Mouse (Mus musculus): ENCODE measurements around the gene Sp7. TPM values are rescaled to one million over a fixed set of nuclear protein-coding genes. Genes with fewer than 3 reads are reported as not detected.

The Sp7 gene
- polyA plus RNA-seq, 1 experiment: 0.24 TPM

DNA sequence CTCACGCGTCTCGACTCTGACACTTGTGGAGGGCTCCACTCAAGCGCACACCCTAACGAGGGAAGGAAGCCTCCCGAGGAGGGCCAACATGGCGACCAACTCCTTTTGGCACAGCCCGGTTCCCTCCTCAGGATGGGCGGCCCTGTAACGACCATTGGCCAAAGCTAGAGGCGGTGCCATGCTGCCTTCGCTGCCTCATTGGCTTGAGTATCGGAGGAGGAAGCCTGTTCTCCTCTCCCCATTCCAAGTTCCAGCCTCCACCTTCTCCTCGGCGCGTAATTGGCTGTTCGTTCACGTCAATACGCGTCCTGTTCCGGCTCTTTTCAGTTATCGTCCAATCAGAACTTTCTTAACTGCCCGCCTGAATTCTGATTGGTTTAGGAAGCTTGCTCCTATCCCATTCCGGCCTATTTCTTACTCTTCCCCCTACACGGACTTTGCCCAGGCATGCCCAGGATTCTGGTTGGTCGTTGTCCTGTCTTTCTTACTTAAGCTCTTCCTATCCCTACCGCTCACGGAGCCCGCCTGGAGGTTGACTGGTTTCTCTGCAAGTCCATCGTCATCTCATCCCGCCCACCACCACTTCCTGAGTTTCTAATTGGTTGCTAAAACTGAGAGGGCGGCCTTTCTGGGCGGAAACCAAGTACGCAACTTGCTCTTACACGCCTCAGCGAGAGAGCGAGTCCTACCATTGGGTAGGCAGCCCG, 38.7 kb upstream of the Sp7 start, which contains the start of gene Sp1:
TSS of gene Sp1 (plus strand) at position 655 of the 707 bp plus-strand sequence.
- Histone ChIP-seq H3K4me3 (peak within 1 kb of the TSS; percentile 33), H3K4me2 (ENCODE audit: low read depth) (peak within 1 kb of the TSS; percentile 100), H3ac (ENCODE audit: control insufficient read depth, insufficient read length) (peak within 1 kb of the TSS; percentile 38), H3K36me3 (ENCODE audit: control insufficient read depth, insufficient read depth) (peaks cover 26% of the 10 kb centered on the region), H3K27me3 (ENCODE audit: control insufficient read depth, insufficient read depth, insufficient read length) (no peaks in the 10 kb centered on the region), H3K79me2 (ENCODE audit: control insufficient read depth, insufficient read depth) (peaks cover 39% of the 10 kb centered on the region)
- no peak for TF ChIP-seq USF1 (IDR thresholded peaks at IDR 0.05; ENCODE audit: low read depth)
- peak; percentile 31 for TF ChIP-seq REST (IDR thresholded peaks at IDR 0.05; ENCODE audit: insufficient read depth, insufficient read length)
- TF ChIP-seq TCF12 (IDR thresholded peaks at IDR 0.05; ENCODE audit: insufficient read depth, poor library complexity, severe bottlenecking): no peak
- TF ChIP-seq SRF (IDR thresholded peaks at IDR 0.05; ENCODE audit: control insufficient read depth, insufficient read length, low read depth): peak; percentile 91
- TF ChIP-seq POLR2A (IDR thresholded peaks at IDR 0.05; ENCODE audit: insufficient read length, low read depth): no peak
- TF ChIP-seq MAX (IDR thresholded peaks at IDR 0.05; ENCODE audit: low read depth): peak; percentile 14
- TF ChIP-seq POLR2AphosphoS2 (IDR thresholded peaks at IDR 0.05; ENCODE audit: insufficient read length, low read depth): peak; percentile 100

DNA sequence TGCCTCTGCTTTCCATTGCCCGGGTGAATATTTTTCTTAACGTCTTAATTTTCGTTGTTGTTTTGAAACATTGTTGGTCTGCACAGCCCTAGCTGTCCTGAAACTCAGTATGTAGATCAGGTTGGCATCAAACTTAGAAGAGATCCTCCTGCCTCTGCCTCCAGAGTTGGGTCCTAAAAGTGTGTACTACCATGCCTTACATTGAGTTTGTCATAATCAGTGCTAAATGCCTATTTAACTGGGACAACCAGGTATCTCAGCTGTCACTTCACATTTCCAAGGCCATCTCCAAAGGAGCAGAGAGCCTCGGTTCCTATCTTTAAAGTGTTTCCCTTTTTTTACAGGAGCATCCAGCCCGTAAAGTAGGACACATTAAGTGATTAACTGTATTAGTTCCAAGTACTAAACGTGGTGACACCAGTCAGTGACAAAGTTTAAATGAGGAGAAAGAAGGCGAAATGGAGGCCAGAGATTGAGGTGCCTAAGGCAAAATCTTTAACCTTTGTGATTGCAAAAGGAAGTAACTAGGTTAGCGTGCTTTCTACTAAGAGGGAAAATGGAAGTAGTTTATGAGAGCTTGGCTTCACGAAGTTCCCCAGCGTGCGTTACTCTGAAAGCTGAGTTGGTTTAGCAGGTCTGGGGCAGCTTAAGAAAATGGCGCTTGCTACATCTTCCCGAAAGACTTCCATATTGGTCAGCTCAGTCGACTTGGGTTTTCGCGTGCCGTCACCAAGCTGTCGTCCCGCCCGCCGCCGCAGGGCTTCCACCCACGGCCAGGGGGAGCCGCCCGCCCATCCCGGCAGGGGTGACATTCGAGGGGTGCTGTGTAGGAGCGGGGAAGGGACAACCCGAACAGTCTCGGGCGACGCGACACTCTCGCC, 37.9 kb upstream of the Sp7 start:
- Histone ChIP-seq H3K27me3 (ENCODE audit: control insufficient read depth, insufficient read depth, insufficient read length) (no peaks in the 10 kb centered on the region), H3K4me3 (peak overlapping the region; percentile 33), H3ac (ENCODE audit: control insufficient read depth, insufficient read length) (peak overlapping the region; percentile 38), H3K4me2 (ENCODE audit: low read depth) (peak overlapping the region; percentile 100), H3K79me2 (ENCODE audit: control insufficient read depth, insufficient read depth) (peaks cover 31% of the 10 kb centered on the region), H3K36me3 (ENCODE audit: control insufficient read depth, insufficient read depth) (peaks cover 18% of the 10 kb centered on the region)
- TF ChIP-seq USF1 (IDR thresholded peaks at IDR 0.05; ENCODE audit: low read depth) (no peak), MYOG (IDR thresholded peaks at IDR 0.05; ENCODE audit: control insufficient read depth in 1 of 3, insufficient read depth in 1 of 3, insufficient read length in 2 of 3, low read depth in 2 of 3) (peak in 1 of 3 experiments; percentile 20), E2F4 (IDR thresholded peaks at IDR 0.05; ENCODE audit: insufficient read depth) (peak; percentile 2), POLR2A (IDR thresholded peaks at IDR 0.05; ENCODE audit: insufficient read length, low read depth) (peak; percentile 100)

DNA sequence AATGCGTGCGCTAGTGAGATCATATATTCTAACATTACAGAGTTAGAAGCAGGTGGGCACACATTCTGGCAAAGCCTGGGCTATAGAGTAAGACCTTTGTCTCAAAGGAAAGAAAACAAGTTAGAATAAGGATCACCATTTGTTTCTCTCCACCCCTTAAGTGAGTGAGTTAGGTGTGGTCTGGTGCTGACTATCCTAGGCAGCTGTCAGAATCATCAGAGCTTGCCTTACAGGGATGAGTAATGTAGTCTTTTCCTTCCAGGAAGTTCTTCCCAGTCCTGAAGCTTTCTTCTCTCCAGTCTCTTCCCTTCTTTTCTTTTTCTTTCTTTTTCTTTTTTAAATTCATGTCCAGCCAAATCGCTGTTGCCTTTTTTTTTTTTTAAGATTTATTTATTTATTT, 35.2 kb upstream of the Sp7 start:
- H3K4me3 ChIP-seq: no peak overlapping the region
- no peaks in the 10 kb centered on the region for H3K36me3 ChIP-seq (ENCODE audit: control insufficient read depth, insufficient read depth)
- no peak for TF ChIP-seq POLR2A (IDR thresholded peaks at IDR 0.05; ENCODE audit: insufficient read length, low read depth)
- no peak for TF ChIP-seq USF1 (IDR thresholded peaks at IDR 0.05; ENCODE audit: low read depth)
- no peak for TF ChIP-seq REST (IDR thresholded peaks at IDR 0.05; ENCODE audit: insufficient read depth, insufficient read length)
- no peak for TF ChIP-seq TCF12 (IDR thresholded peaks at IDR 0.05; ENCODE audit: insufficient read depth, poor library complexity, severe bottlenecking)
- TF ChIP-seq MYOG (IDR thresholded peaks at IDR 0.05; ENCODE audit: control insufficient read depth in 1 of 3, insufficient read depth in 1 of 3, insufficient read length in 2 of 3, low read depth in 2 of 3): peak in 1 of 3 experiments; percentile 64
- peak; percentile 35 to 80 (median 44) for TF ChIP-seq MYOD1 (IDR thresholded peaks at IDR 0.05; ENCODE audit: control insufficient read depth in 1 of 3, insufficient read length in 2 of 3, low read depth in 2 of 3)
- H3K4me2 ChIP-seq (ENCODE audit: low read depth): peak overlapping the region; percentile 57
- peaks cover 5% of the 10 kb centered on the region for H3K79me2 ChIP-seq (ENCODE audit: control insufficient read depth, insufficient read depth)
- no peak overlapping the region for H3ac ChIP-seq (ENCODE audit: control insufficient read depth, insufficient read length)
- no peaks in the 10 kb centered on the region for H3K27me3 ChIP-seq (ENCODE audit: control insufficient read depth, insufficient read depth, insufficient read length)

DNA sequence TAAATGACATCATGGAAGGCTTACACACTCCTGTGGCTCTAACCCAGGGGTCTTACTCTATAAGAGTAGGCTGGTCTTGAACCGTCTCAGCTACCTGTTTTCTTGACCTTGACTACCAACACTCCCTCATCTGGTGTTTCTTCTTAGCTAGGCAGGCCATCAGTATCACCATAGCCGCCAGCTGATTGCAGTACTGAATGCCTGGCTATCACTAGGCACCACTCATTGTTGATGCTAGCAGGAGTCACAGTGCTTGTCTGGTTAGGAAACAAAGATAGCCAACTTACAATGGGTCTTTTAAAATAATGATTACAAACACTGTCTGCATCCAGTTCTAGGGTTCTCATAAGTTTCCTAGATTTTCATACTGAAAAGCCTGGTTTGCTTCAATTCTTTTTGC, 34.3 kb upstream of the Sp7 start:
- Histone ChIP-seq H3K27me3 (ENCODE audit: control insufficient read depth, insufficient read depth, insufficient read length) (no peaks in the 10 kb centered on the region), H3K79me2 (ENCODE audit: control insufficient read depth, insufficient read depth) (no peaks in the 10 kb centered on the region), H3K4me3 (no peak overlapping the region), H3ac (ENCODE audit: control insufficient read depth, insufficient read length) (no peak overlapping the region), H3K4me2 (ENCODE audit: low read depth) (no peak overlapping the region), H3K36me3 (ENCODE audit: control insufficient read depth, insufficient read depth) (no peaks in the 10 kb centered on the region)
- no peak for TF ChIP-seq SRF (IDR thresholded peaks at IDR 0.05; ENCODE audit: control insufficient read depth, insufficient read length, low read depth)
- TF ChIP-seq POLR2AphosphoS2 (IDR thresholded peaks at IDR 0.05; ENCODE audit: insufficient read length, low read depth): no peak

DNA sequence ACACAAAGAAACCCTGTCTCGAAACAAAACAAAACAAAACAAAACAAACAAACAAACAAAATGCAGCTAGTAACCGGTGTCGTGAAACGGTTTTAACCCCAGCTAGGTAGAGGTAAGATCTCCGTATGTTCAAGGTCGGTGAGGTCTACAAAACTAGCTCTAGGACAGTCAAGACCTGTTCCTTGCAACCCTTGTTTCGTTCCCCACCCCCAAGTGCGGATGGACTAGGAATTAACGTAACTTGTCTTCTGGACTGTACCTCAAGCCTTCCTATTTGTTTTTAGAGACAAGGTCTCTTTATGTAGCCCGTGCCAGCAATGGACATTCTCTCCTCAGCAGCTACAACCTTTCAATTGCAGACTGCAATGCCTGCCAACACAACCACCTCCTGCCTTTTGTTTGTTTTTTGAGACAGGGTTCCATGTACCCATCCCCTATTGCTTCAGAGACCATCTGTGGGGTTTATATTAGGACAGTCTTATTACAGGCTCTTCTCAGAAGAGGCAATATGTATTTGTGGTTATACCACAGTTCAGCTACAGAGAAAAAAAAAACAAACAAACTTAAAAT, 33.6 kb upstream of the Sp7 start:
- TF ChIP-seq CEBPB (IDR thresholded peaks at IDR 0.05; ENCODE audit: insufficient read depth, poor library complexity, severe bottlenecking): 0 out of 2 replicates have a peak, but pooled peaks have one; percentile 26
- TF ChIP-seq POLR2A (IDR thresholded peaks at IDR 0.05; ENCODE audit: insufficient read length, low read depth): no peak
- TF ChIP-seq MAX (IDR thresholded peaks at IDR 0.05; ENCODE audit: low read depth): no peak
- TF ChIP-seq MYOD1 (IDR thresholded peaks at IDR 0.05; ENCODE audit: control insufficient read depth in 1 of 3, insufficient read length in 2 of 3, low read depth in 2 of 3): no peak
- no peak for TF ChIP-seq POLR2AphosphoS2 (IDR thresholded peaks at IDR 0.05; ENCODE audit: insufficient read length, low read depth)
- Histone ChIP-seq H3K4me3 (peak overlapping the region; percentile 44), H3K36me3 (ENCODE audit: control insufficient read depth, insufficient read depth) (no peaks in the 10 kb centered on the region), H3K27me3 (ENCODE audit: control insufficient read depth, insufficient read depth, insufficient read length) (no peaks in the 10 kb centered on the region), H3K4me2 (ENCODE audit: low read depth) (peak overlapping the region; percentile 89), H3ac (ENCODE audit: control insufficient read depth, insufficient read length) (no peak overlapping the region), H3K79me2 (ENCODE audit: control insufficient read depth, insufficient read depth) (no peaks in the 10 kb centered on the region)

All from myocyte (in vitro differentiated cells).